12 mouse cellular contexts compared by ENCODE assay signal in the genomic region with DNA sequence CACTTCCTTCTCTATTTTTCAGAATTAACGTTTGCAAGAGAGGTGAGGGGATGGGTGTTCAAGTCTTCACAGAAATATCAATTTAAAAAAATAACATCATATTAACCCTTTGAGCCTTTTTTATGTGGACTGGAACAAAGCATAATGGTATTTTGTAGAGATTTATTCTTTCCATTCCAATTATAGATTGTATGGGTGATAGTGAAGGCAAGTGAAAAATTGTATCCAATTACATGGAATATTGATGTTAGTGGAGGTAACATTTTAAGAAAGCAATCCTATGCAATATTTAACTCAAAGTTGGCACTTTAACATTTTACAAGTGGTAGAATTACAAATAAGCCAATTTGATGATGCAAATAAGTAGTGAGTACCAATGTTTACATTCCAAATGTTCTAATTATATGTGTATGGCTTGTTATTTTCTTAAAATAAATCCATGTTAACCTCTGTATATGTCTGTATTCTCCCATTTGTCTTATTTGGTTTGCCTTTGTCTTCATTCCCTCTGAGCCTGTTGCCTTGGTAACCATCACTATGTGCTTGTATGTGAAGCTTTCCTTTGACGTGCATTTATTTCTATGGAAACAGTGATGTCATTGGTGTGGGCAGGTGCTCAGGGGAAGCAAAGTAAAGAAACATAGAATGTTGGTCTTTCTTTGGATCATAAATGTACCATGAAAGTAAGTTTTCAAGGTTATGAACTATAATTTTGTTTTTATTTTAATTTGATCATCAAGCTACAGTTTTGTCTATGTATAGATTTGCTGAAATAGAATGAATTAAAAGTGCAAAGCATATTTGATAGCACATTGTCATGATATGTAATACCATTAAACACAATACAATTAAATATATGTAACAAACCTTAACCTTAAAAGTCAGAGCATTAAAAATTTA.
DNase-seq lines count a peak whose midpoint lies in the region; ATAC-seq and TF ChIP-seq lines count a peak whose summit lies in the region.
"Had no signal": no experiment of that assay in that cellular context is flagged by ENCODE, and none has a peak within 500 bp of the region (broad histone marks: within the 10 kb centered on the region; RNA-seq: fewer than 3 reads in every experiment).

No protein-coding gene starts in this region.

- no peak overlapping the region for H3K4me2 ChIP-seq in forebrain, embryonic 11.5 days (ENCODE audit: low read depth, low read length, severe bottlenecking)
- H3K4me2 ChIP-seq in hindbrain, embryonic 16.5 days (ENCODE audit: low read length) = no peak overlapping the region
- H3K4me2 ChIP-seq in neural tube, embryonic 12.5 days (replicated peaks) = no peak overlapping the region
- H3K4me2 ChIP-seq: limb, embryonic 12.5 days had no signal

- no peaks in the 10 kb centered on the region for H3K27me3 ChIP-seq in forebrain, embryonic 11.5 days (ENCODE audit: control insufficient read depth, insufficient read depth, low read length)
- H3K27me3 ChIP-seq in forebrain, embryonic 10.5 days (ENCODE audit: poor library complexity, severe bottlenecking) = no peaks in the 10 kb centered on the region
- no peaks in the 10 kb centered on the region for H3K27me3 ChIP-seq in hindbrain, embryonic 16.5 days (replicated peaks; ENCODE audit: control insufficient read depth, insufficient read depth, low read length)
- H3K27me3 ChIP-seq in neural tube, embryonic 12.5 days (replicated peaks) = no peaks in the 10 kb centered on the region
- H3K27me3 ChIP-seq in cerebellum, adult 2 months (ENCODE audit: control insufficient read depth, insufficient read depth, low read length) = no peaks in the 10 kb centered on the region
- H3K27me3 ChIP-seq: limb, embryonic 12.5 days; Patski had no signal

- 45% methylated on average over 2 of the region's 2 CpGs for WGBS in forebrain, embryonic 11.5 days
- WGBS in forebrain, embryonic 10.5 days = 54% methylated on average over 2 of the region's 2 CpGs
- 30% methylated on average over 2 of the region's 2 CpGs for WGBS in hindbrain, embryonic 16.5 days
- WGBS in neural tube, embryonic 12.5 days = 44% methylated on average over 2 of the region's 2 CpGs
- WGBS in cerebellum, adult 2 months = 49% methylated on average over 2 of the region's 2 CpGs

- no peak for TF ChIP-seq CTCF in cerebellum, adult 2 months (IDR thresholded peaks at IDR 0.05; ENCODE audit: borderline replicate concordance, insufficient read depth, low read depth, low read length)

- no peak overlapping the region for H3K4me3 ChIP-seq in forebrain, embryonic 11.5 days (ENCODE audit: low read depth, low read length)
- no peak overlapping the region for H3K4me3 ChIP-seq in forebrain, embryonic 10.5 days
- no peak overlapping the region for H3K4me3 ChIP-seq in hindbrain, embryonic 16.5 days (ENCODE audit: low read length)
- no peak overlapping the region for H3K4me3 ChIP-seq in neural tube, embryonic 12.5 days
- H3K4me3 ChIP-seq in cerebellum, adult 2 months (replicated peaks; ENCODE audit: insufficient read depth, low read depth, low read length) = no peak overlapping the region
- H3K4me3 ChIP-seq: limb, embryonic 12.5 days had no signal

- H3K9me3 ChIP-seq in forebrain, embryonic 11.5 days (ENCODE audit: control insufficient read depth, low read length) = no peaks in the 10 kb centered on the region
- no peaks in the 10 kb centered on the region for H3K9me3 ChIP-seq in forebrain, embryonic 10.5 days
- no peaks in the 10 kb centered on the region for H3K9me3 ChIP-seq in hindbrain, embryonic 16.5 days (ENCODE audit: control insufficient read depth, low read length)
- no peaks in the 10 kb centered on the region for H3K9me3 ChIP-seq in neural tube, embryonic 12.5 days
- H3K9me3 ChIP-seq: limb, embryonic 12.5 days had no signal

- H3K27ac ChIP-seq in forebrain, embryonic 11.5 days (ENCODE audit: low read depth, low read length) = no peak overlapping the region
- H3K27ac ChIP-seq in forebrain, embryonic 10.5 days = no peak overlapping the region
- H3K27ac ChIP-seq in hindbrain, embryonic 16.5 days (ENCODE audit: low read depth, low read length) = no peak overlapping the region
- H3K27ac ChIP-seq in neural tube, embryonic 12.5 days = no peak overlapping the region
- H3K27ac ChIP-seq in cerebellum, adult 2 months (ENCODE audit: insufficient read depth, low read length) = no peak overlapping the region
- H3K27ac ChIP-seq: limb, embryonic 12.5 days had no signal

- H3K36me3 ChIP-seq in forebrain, embryonic 11.5 days (ENCODE audit: control insufficient read depth, insufficient read depth, low read length) = no peaks in the 10 kb centered on the region
- H3K36me3 ChIP-seq in forebrain, embryonic 10.5 days (replicated peaks) = no peaks in the 10 kb centered on the region
- no peaks in the 10 kb centered on the region for H3K36me3 ChIP-seq in hindbrain, embryonic 16.5 days (ENCODE audit: control insufficient read depth, insufficient read depth, low read length)
- no peaks in the 10 kb centered on the region for H3K36me3 ChIP-seq in neural tube, embryonic 12.5 days
- H3K36me3 ChIP-seq: limb, embryonic 12.5 days had no signal

- H3K9ac ChIP-seq in forebrain, embryonic 11.5 days (ENCODE audit: low read length) = no peak overlapping the region
- no peak overlapping the region for H3K9ac ChIP-seq in hindbrain, embryonic 16.5 days (ENCODE audit: low read depth, low read length)
- no peak overlapping the region for H3K9ac ChIP-seq in neural tube, embryonic 12.5 days
- H3K9ac ChIP-seq: limb, embryonic 12.5 days had no signal

- no peak for DNase-seq in forebrain, embryonic 11.5 days (ENCODE audit: low spot score)
- DNase-seq in forebrain, embryonic 10.5 days (ENCODE audit: extremely low spot score, low spot score) = no peak
- DNase-seq in embryo, embryonic 10.5 days (ENCODE audit: low spot score) = peak; percentile 64
- DNase-seq in cerebellum, adult 2 months = no peak
- DNase-seq in T-cell, adult 2 months (ENCODE audit: low spot score) = no peak
- DNase-seq in lung, postnatal 25 days (ENCODE audit: low spot score) = no peak
- DNase-seq: kidney, adult 18-20 months; lung, postnatal 14 days had no signal

- no peak for TF ChIP-seq POLR2A in cerebellum, adult 2 months (IDR thresholded peaks at IDR 0.05; ENCODE audit: borderline replicate concordance, insufficient read depth, low read length)

- H3K4me1 ChIP-seq in forebrain, embryonic 11.5 days (replicated peaks; ENCODE audit: control insufficient read depth, insufficient read depth, low read length) = no peaks in the 10 kb centered on the region
- H3K4me1 ChIP-seq in forebrain, embryonic 10.5 days = peaks cover 11% of the 10 kb centered on the region; the same call in 1 of the 2 replicates
- H3K4me1 ChIP-seq in hindbrain, embryonic 16.5 days (ENCODE audit: control insufficient read depth, insufficient read depth, low read depth, low read length) = no peaks in the 10 kb centered on the region
- H3K4me1 ChIP-seq in neural tube, embryonic 12.5 days = no peaks in the 10 kb centered on the region
- no peaks in the 10 kb centered on the region for H3K4me1 ChIP-seq in cerebellum, adult 2 months (ENCODE audit: control insufficient read depth, insufficient read depth, low read length)
- H3K4me1 ChIP-seq: limb, embryonic 12.5 days had no signal

- peak; percentile 94 for ATAC-seq in forebrain, embryonic 11.5 days (replicated peaks; ENCODE audit: low FRiP score)
- peak; percentile 99 for ATAC-seq in hindbrain, embryonic 16.5 days
- peak; percentile 90 for ATAC-seq in neural tube, embryonic 12.5 days (ENCODE audit: low FRiP score, low read depth)
- ATAC-seq: Patski had no signal
